Mouse (Mus musculus) hindbrain, embryonic 15.5 days (tissue): ENCODE results near the gene Pacs1. TPM values are rescaled to one million over a fixed set of nuclear protein-coding genes. Genes with fewer than 3 reads are reported as not detected.

Experiments used
- ATAC-seq: fragments of 200-750 bp; cut with Nextera tagmentation; 2 replicates; pipeline ENCODE4 v1.8.0; 2017; ENCODE audit warnings: low read depth, moderate number of reproducible peaks, moderate TSS enrichment; ENCODE audit not compliant: low FRiP score
- H3K27ac ChIP-seq: fragments of 300-500 bp; sonication (generic); replicated peaks from 2 replicates; pipeline ENCODE4 v1.5.1; 2015; ENCODE audit warnings: mild to moderate bottlenecking, inconsistent platforms
- H3K27me3 ChIP-seq: fragments of 300-500 bp; sonication (generic); 2 replicates; pipeline ENCODE4 v1.6.1; 2015; ENCODE audit warnings: control low read depth, inconsistent platforms
- H3K36me3 ChIP-seq: fragments of 300-500 bp; sonication (generic); 2 replicates; pipeline ENCODE4 v1.6.1; 2015; ENCODE audit warnings: control low read depth, inconsistent platforms
- H3K4me1 ChIP-seq: fragments of 300-500 bp; sonication (generic); replicated peaks from 2 replicates; pipeline ENCODE4 v1.6.1; 2015; ENCODE audit warnings: control low read depth, inconsistent platforms
- H3K4me2 ChIP-seq: fragments of 300-500 bp; sonication (generic); 2 replicates; pipeline ENCODE4 v1.6.1; 2015; ENCODE audit warnings: moderate library complexity, mild to moderate bottlenecking, inconsistent platforms
- H3K4me3 ChIP-seq: fragments of 300-500 bp; sonication (generic); 2 replicates; pipeline ENCODE4 v1.5.1; 2015; ENCODE audit warnings: mild to moderate bottlenecking, inconsistent platforms
- H3K9ac ChIP-seq: fragments of 300-500 bp; sonication (generic); 2 replicates; pipeline ENCODE4 v1.6.1; 2015; ENCODE audit warnings: inconsistent platforms
- H3K9me3 ChIP-seq: fragments of 300-500 bp; sonication (generic); 2 replicates; pipeline ENCODE4 v1.6.1; 2016; ENCODE audit warnings: control low read depth, inconsistent platforms
- WGBS: fragments of 180-500 bp; shearing (Covaris S2); methylation state at CpG from one replicate; pipeline ENCODE4 v1.1.7; 2015; 5-methylcytosine and 5-hydroxymethylcytosine counted together
- polyA plus RNA-seq: library from polyadenylated mRNA; unstranded; fragments of >200 nt; fragmentation: Nextera tagmentation; extraction: Ambion mirVana; gene quantifications from 2 replicates; pipeline ENCODE4 v1.2.1, GENCODE M21; 2015

The Pacs1 gene
- 47.4 and 58.3 TPM in 2 replicates for polyA plus RNA-seq

- Histone ChIP-seq H3K27ac (peak within 1 kb of the TSS; percentile 94), H3K4me1 (peaks cover 45% of the 10 kb centered on the region), H3K4me3 (peak within 1 kb of the TSS; percentile 82), H3K27me3 (no peaks in the 10 kb centered on the region), H3K36me3 (peaks cover 33% of the 10 kb centered on the region), H3K9me3 (no peaks in the 10 kb centered on the region), H3K4me2 (peak within 1 kb of the TSS; percentile 73), H3K9ac (peak within 1 kb of the TSS; percentile 91)
- under 1% methylated on average over 58 of the region's 97 CpGs for WGBS
- ATAC-seq: peak; percentile 92
These were observed at the start of gene Pacs1 for GRCm38 (mm10) chr19:5272801-5273733. Pacs1 (minus strand) TSS chr19:5273119.

DNA sequence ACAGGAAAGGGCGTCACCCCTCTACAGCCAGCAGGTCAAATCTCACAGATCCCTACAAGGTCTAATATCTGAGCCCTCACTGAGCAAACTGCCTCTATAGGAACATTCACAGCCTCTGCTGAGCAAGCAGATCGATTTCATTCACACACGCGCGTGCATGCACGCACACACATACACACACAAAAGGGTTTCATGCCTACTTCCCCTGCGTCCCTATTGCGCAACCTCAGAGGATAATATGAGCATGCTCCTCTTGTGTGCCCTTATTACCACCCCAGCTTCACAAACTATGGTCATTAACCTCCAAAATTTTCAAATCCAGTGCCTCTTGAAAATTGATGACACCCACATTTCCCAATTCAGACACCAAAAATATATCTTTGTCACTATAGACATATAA is 40.3 kb upstream of the Pacs1 start:
- Histone ChIP-seq H3K9ac (no peak overlapping the region), H3K4me3 (no peak overlapping the region), H3K27ac (no peak overlapping the region), H3K36me3 (peaks cover 2% of the 10 kb centered on the region; the same call in 1 of the 2 replicates), H3K9me3 (no peaks in the 10 kb centered on the region), H3K4me2 (no peak overlapping the region), H3K27me3 (no peaks in the 10 kb centered on the region), H3K4me1 (no peaks in the 10 kb centered on the region)
- WGBS: 89% methylated on average over 8 of the region's 8 CpGs
- ATAC-seq: no peak

GRCm38 (mm10) chr19:5309025-5309424 is 36.1 kb upstream of the Pacs1 start:
- Histone ChIP-seq H3K9ac (no peak overlapping the region), H3K9me3 (no peaks in the 10 kb centered on the region), H3K27ac (no peak overlapping the region), H3K4me2 (no peak overlapping the region), H3K36me3 (peaks cover 33% of the 10 kb centered on the region), H3K27me3 (no peaks in the 10 kb centered on the region), H3K4me1 (no peaks in the 10 kb centered on the region), H3K4me3 (no peak overlapping the region)
- WGBS: 80% methylated on average over 7 of the region's 7 CpGs
- no peak for ATAC-seq

GRCm38 (mm10) chr19:5306968-5307734 is 34.2 kb upstream of the Pacs1 start:
- no peak overlapping the region for H3K27ac ChIP-seq
- H3K9ac ChIP-seq: no peak overlapping the region
- ATAC-seq: no peak
- H3K9me3 ChIP-seq: no peaks in the 10 kb centered on the region
- no peak overlapping the region for H3K4me3 ChIP-seq
- peak overlapping the region; percentile 44 for H3K4me2 ChIP-seq
- peaks cover 46% of the 10 kb centered on the region for H3K36me3 ChIP-seq
- H3K4me1 ChIP-seq: no peaks in the 10 kb centered on the region
- no peaks in the 10 kb centered on the region for H3K27me3 ChIP-seq
- WGBS: 43% methylated on average over 98 of the region's 98 CpGs

DNA sequence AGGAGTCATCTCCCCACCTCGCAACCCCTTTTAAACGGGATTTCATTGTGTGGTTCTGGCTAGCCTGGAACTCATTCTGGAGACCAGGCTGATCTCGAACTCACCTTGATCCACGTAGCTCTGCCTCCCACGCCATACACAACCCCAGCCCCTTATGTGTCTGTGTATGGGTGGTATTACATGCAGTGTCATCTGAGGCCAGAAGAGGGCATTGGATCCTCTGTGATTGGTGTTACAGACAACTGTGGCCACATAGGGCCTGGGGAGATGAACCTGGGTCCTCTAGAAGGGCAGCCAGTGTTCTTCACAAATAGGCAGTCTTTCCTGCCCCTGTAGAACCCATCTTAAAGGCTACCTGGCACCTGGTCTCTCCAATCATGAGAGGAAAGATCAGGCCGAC is 33.4 kb upstream of the Pacs1 start:
- 86% methylated on average over 6 of the region's 6 CpGs for WGBS
- Histone ChIP-seq H3K4me3 (no peak overlapping the region), H3K36me3 (peaks cover 46% of the 10 kb centered on the region), H3K4me2 (no peak overlapping the region), H3K9ac (no peak overlapping the region), H3K4me1 (no peaks in the 10 kb centered on the region), H3K9me3 (no peaks in the 10 kb centered on the region), H3K27ac (no peak overlapping the region), H3K27me3 (no peaks in the 10 kb centered on the region)
- ATAC-seq: no peak

DNA sequence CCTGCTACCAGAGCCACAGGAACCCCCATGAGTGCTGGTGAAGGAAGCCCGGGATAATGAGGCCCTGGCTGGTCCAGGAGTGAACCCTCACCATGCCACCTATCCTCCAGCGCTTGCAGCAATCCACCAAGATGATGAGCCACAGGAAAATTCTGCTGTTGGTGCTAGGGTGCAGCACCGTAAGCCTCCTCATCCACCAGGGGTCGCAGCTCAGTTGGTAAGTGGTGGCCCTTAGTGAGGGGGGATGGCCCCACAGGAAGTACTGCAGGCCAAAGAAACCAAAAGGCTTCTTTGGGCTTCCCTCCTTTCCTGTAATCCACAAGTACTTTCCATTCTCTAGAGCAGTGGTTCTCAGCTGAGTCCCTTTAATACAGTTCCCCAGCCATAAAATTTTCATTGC is 29.5 kb upstream of the Pacs1 start:
- Histone ChIP-seq H3K27ac (no peak overlapping the region), H3K9ac (no peak overlapping the region), H3K4me2 (no peak overlapping the region), H3K4me1 (peaks cover 35% of the 10 kb centered on the region), H3K9me3 (no peaks in the 10 kb centered on the region), H3K4me3 (no peak overlapping the region), H3K27me3 (no peaks in the 10 kb centered on the region), H3K36me3 (peaks cover 37% of the 10 kb centered on the region)
- 23% methylated on average over 4 of the region's 4 CpGs for WGBS
- ATAC-seq: no peak

DNA sequence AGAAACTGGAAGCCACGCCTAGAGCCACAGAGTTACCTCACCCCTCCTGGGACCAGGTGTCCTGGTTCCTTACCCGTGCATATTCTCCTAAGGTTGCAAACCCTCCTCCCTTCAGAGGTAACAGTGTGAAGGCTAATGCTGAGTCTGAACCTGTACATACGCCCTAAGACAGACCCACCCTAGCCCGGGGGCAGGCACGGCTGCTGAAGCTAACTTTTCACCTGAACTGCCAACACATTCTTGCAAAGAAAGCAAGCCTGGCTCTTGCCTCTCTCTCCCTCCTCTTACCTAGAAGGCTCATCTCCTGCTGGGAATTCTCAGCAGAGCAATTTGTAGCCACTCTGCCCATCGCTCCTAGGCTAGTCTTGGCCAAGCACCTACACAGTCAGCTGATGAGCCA is 27.7 kb upstream of the Pacs1 start:
- Histone ChIP-seq H3K9me3 (no peaks in the 10 kb centered on the region), H3K36me3 (peaks cover 19% of the 10 kb centered on the region), H3K4me2 (no peak overlapping the region), H3K27me3 (no peaks in the 10 kb centered on the region), H3K4me1 (peaks cover 49% of the 10 kb centered on the region), H3K4me3 (no peak overlapping the region), H3K27ac (no peak overlapping the region), H3K9ac (no peak overlapping the region)
- no peak for ATAC-seq
- WGBS: 83% methylated on average over 6 of the region's 6 CpGs

DNA sequence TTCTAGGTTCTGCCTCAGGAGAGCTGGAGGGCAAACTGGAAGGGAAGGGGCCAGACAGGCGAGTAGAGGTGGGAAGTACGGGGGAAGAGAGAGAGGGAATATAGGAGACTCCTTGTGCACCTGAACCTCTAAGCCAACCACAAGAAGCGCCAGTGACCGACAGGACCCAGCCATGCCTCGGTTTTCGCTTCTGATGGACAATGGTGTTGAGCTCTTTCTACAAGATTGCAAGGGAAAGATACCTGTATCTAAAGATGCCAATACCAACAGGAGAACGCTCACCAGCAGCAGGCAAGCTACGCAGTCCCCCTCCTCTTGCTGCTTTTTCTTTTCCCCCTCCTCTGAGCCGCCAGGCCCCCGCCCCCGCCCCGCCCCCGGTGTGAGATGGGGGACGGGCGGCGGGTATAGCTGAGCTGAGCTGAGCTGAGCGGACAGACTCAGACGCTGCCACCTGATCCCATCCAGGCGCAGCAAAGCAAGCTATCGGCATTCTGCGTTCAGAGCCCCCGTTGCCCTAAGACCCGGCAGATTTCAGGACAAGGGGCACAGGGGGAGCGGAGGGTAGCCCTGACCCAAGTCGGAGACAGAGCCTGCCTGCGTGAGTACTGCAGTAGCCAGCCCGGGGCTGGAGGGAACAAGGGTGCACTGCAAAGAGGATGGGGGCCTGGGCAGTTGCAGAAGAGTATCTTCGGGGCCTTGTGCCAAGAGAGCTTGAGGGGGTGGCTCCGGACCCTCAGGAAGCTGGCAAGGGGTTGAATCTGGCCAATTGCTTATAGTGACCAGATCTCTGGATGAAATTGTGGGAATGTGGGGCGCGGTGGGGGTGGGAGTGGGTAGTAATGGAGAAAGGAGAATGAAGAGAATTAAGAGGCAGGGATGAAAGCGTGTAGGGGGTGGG is 25.2 kb upstream of the Pacs1 start, which contains the start of gene Gal3st3:
Gal3st3 (plus strand) TSS at position 429 of the 898 bp plus-strand sequence.
- Histone ChIP-seq H3K4me1 (peaks cover 61% of the 10 kb centered on the region), H3K27ac (peak within 1 kb of the TSS; percentile 90), H3K27me3 (no peaks in the 10 kb centered on the region), H3K9ac (peak within 1 kb of the TSS; percentile 73), H3K9me3 (no peaks in the 10 kb centered on the region), H3K4me2 (peak within 1 kb of the TSS; percentile 65), H3K4me3 (peak within 1 kb of the TSS; percentile 74), H3K36me3 (peaks cover 4% of the 10 kb centered on the region)
- 4% methylated on average over 27 of the region's 32 CpGs for WGBS
- peak; percentile 71 for ATAC-seq

GRCm38 (mm10) chr19:5296630-5297029 is 23.7 kb upstream of the Pacs1 start:
- ATAC-seq: no peak
- Histone ChIP-seq H3K27ac (no peak overlapping the region), H3K4me3 (no peak overlapping the region), H3K4me2 (no peak overlapping the region), H3K27me3 (no peaks in the 10 kb centered on the region), H3K4me1 (peaks cover 61% of the 10 kb centered on the region), H3K9me3 (no peaks in the 10 kb centered on the region), H3K36me3 (peaks cover 13% of the 10 kb centered on the region), H3K9ac (no peak overlapping the region)
- 84% methylated on average over 5 of the region's 5 CpGs for WGBS

GRCm38 (mm10) chr19:5295736-5296075 is 22.8 kb upstream of the Pacs1 start:
- peak overlapping the region; percentile 78 for H3K9ac ChIP-seq
- peak overlapping the region; percentile 62 for H3K4me3 ChIP-seq
- peak overlapping the region; percentile 63 for H3K4me2 ChIP-seq
- H3K36me3 ChIP-seq: peaks cover 22% of the 10 kb centered on the region
- ATAC-seq: peak; percentile 31; the same call in 1 of the 2 replicates
- no peaks in the 10 kb centered on the region for H3K9me3 ChIP-seq
- peak overlapping the region; percentile 95 for H3K27ac ChIP-seq
- H3K4me1 ChIP-seq: peaks cover 57% of the 10 kb centered on the region
- 10% methylated on average over 13 of the region's 13 CpGs for WGBS
- no peaks in the 10 kb centered on the region for H3K27me3 ChIP-seq

DNA sequence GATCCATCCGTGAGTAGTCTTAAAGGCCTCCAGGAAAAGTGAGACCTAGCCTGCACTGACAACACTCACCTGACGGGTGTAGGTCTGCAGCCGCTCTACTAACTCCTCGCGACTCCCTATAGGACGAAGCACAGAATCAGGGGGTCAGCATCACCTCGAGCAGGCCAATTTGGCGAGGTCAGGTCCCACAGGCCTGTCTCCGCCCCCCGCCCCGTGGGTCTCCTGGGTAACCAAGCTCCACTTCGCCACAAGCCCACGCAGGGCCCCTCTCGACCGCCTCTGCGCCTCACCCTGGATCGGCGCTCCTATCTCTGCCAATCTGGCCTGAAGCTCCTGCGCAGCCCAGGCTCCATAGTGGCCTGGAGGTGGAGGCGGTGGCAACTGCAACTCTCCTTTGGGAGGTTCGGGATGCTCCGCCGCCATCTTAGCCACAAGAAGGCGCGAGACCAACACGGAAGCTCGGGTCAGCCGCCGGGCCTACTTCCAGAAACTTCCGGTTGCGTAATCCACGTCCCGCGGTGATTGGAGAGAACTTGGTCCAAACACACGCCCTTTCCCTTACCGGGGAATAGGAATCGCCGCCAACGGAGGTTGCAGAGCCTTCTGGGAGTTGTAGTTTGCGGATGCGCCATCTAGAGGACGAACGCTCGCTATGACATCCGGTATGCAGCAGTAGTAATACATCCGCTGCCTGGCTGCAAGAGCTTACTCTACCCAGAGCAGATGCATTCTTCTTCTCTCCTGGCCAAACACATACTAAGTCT is 22.2 kb upstream of the Pacs1 start, which contains the start of gene Sf3b2:
Sf3b2 (minus strand) TSS at position 484 of the 764 bp plus-strand sequence.
- Histone ChIP-seq H3K4me2 (peak within 1 kb of the TSS; percentile 63), H3K27me3 (no peaks in the 10 kb centered on the region), H3K4me3 (peak within 1 kb of the TSS; percentile 62), H3K27ac (peak within 1 kb of the TSS; percentile 95), H3K36me3 (peaks cover 28% of the 10 kb centered on the region), H3K9ac (peak within 1 kb of the TSS; percentile 78), H3K9me3 (no peaks in the 10 kb centered on the region), H3K4me1 (peaks cover 51% of the 10 kb centered on the region)
- under 1% methylated on average over 46 of the region's 46 CpGs for WGBS
- peak; percentile 95 for ATAC-seq
